Mouse (Mus musculus) liver, embryonic 14.5 days (tissue): ENCODE measurements around the gene Ash1l.

Experiments
- CTCF ChIP-seq: IDR thresholded peaks from 2 replicates; pipeline ENCODE4 v1.5.1; 2016; ENCODE audit warnings: antibody characterized with exemption, low read depth, control low read depth
- EP300 ChIP-seq: IDR thresholded peaks from 2 replicates; pipeline ENCODE4 v1.6.1; 2016; ENCODE audit warnings: antibody characterized with exemption, low read depth

GRCm38 (mm10) chr3:89107545-89107944, 157.1 kb downstream of the Ash1l start:
- TF ChIP-seq EP300: no peak
- no peak for TF ChIP-seq CTCF
